Mouse (Mus musculus): Measurements from ENCODE around the gene Swap70. TPM values are rescaled to one million over a fixed set of nuclear protein-coding genes. Genes with fewer than 3 reads are reported as not detected.
A peak's percentile ranks its signal among the peaks of the same experiment; 100 is the strongest.

Gene Swap70
- polyA plus RNA-seq, 1 experiment from 2014 or later = 14.3 TPM

DNA sequence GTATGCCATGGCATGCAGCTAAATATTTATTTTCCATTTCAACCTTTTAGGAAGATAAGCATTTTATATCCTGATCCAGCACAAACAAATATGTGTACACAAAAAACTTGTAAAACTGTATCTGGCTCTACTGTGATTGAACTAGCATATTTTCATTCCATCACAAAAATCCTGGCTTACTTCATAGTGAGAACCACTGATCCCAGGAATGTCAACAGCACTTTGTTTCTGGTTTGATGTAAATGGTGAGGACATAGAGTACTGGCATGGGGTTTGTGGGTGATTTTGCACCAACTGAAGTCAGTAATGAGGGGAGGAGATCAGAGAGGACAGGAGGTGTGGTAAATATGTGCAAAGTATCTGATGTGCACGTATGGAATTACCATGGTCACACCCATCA, 41.1 kb downstream of the Swap70 start:
- no peak for ATAC-seq
- no peaks in the 10 kb centered on the region for H3K9me3 ChIP-seq (replicated peaks)
- H3K4me3 ChIP-seq = no peak overlapping the region
- H3K27ac ChIP-seq = no peak overlapping the region
- no peaks in the 10 kb centered on the region for H3K4me1 ChIP-seq
- no peaks in the 10 kb centered on the region; the same call in 1 of the 2 replicates for H3K36me3 ChIP-seq (ENCODE audit: poor library complexity, severe bottlenecking)
- H3K9ac ChIP-seq = no peak overlapping the region
- no peak overlapping the region for H3K4me2 ChIP-seq
- H3K27me3 ChIP-seq = no peaks in the 10 kb centered on the region
- WGBS = 85% methylated on average over 1 of the region's 1 CpGs

DNA sequence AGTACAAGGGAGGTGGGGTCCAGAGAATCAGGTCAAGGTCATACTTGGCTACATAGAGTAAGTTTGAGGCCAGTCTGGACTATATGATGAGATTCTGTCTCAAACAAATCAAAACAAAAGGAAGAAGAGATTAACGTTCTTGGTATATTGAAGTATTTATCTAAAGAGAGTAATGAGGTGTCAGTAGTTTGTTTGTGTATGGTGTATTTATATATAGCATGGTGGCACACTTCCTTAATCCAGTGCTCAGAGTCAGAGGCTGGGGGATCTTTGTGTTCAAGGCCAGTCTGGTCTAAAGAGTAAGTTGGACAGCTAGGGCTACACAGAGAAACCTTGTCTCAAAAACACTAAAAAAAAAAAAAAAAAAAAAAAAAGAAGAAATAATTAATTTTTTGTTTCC, 42.0 kb downstream of the Swap70 start:
- no peak overlapping the region for H3K27ac ChIP-seq
- no peak overlapping the region for H3K9ac ChIP-seq
- no peak for ATAC-seq
- H3K4me2 ChIP-seq = no peak overlapping the region
- no peak overlapping the region for H3K4me3 ChIP-seq
- no peaks in the 10 kb centered on the region; the same call in 1 of the 2 replicates for H3K36me3 ChIP-seq (ENCODE audit: poor library complexity, severe bottlenecking)
- 74% methylated on average over 1 of the region's 1 CpGs for WGBS
- no peaks in the 10 kb centered on the region for H3K27me3 ChIP-seq
- H3K9me3 ChIP-seq (replicated peaks) = no peaks in the 10 kb centered on the region
- peaks cover 2% of the 10 kb centered on the region; the same call in 1 of the 2 replicates for H3K4me1 ChIP-seq

DNA sequence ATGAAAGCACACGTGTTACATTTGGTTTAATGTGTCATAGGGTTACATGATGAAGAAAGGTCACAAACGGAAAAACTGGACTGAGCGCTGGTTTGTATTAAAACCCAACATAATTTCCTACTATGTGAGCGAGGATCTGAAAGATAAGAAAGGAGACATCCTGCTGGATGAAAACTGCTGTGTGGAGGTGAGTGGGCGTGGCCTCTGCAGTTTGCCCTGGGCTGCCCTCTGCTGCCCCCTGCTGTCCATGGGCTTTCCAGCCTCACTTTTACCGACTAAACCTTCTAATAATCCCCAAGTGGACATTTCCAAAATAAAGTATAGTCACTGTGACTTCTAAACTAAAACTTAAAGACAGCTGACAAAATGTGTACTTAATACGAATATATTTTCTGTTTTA, 44.3 kb downstream of the Swap70 start:
- no peak overlapping the region for H3K4me3 ChIP-seq
- H3K27ac ChIP-seq = no peak overlapping the region
- 42% methylated on average over 7 of the region's 7 CpGs for WGBS
- H3K9me3 ChIP-seq (replicated peaks) = no peaks in the 10 kb centered on the region
- H3K27me3 ChIP-seq = no peaks in the 10 kb centered on the region
- H3K4me1 ChIP-seq = peaks cover 5% of the 10 kb centered on the region; the same call in 1 of the 2 replicates
- no peak for ATAC-seq
- H3K9ac ChIP-seq = no peak overlapping the region
- peaks cover 10% of the 10 kb centered on the region for H3K36me3 ChIP-seq (ENCODE audit: poor library complexity, severe bottlenecking)
- H3K4me2 ChIP-seq = no peak overlapping the region

DNA sequence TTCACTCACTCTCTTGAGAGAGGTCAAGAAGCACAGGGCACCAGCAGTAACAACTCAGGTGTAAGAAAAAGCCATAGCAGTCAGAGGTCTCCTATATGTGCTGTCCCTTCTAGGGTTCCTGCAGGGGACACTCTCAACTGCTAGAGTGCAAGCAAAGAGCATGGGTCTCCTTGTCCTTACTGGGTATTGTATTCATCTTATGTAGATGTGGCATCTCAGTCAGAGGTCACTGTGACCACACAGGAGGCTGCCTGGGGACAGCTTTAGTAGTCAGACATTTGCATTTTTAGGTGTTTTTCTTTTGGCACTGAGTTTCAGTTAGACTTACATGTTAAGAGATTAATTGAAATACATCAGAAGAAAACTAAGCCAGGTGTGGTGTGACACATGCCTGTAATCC, 45.5 kb downstream of the Swap70 start:
- ATAC-seq = no peak

DNA sequence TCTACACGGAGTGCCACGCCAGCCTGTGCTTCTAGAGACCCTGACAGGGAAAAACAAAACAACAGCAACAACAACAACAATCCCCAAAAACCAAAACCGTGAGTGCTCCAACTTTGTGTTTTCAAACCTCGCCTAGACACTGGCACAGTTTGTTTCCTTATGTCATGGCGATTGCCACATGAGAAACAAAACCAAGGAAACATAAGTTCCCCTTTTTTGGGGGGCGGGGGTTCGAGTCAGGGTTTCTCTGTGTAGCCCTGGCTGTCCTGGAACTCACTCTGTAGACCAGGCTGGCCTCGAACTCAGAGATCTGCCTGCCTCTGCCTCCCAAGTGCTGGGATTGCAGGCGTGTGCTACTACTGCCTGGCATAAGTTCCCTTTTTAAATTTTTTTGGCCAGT, 46.5 kb downstream of the Swap70 start:
- Histone ChIP-seq H3K4me2 (no peak overlapping the region), H3K27ac (no peak overlapping the region), H3K9ac (no peak overlapping the region), H3K9me3 (replicated peaks) (no peaks in the 10 kb centered on the region), H3K4me3 (no peak overlapping the region), H3K4me1 (peaks cover 5% of the 10 kb centered on the region; the same call in 1 of the 2 replicates), H3K36me3 (ENCODE audit: poor library complexity, severe bottlenecking) (peaks cover 10% of the 10 kb centered on the region), H3K27me3 (no peaks in the 10 kb centered on the region)
- ATAC-seq = no peak
- 93% methylated on average over 9 of the region's 9 CpGs for WGBS

More for the DNA sequence above, 45.5 kb downstream of the Swap70 start:
- peaks cover 5% of the 10 kb centered on the region; the same call in 1 of the 2 replicates for H3K4me1 ChIP-seq
- no peak overlapping the region for H3K4me2 ChIP-seq
- H3K27ac ChIP-seq = no peak overlapping the region
- peaks cover 10% of the 10 kb centered on the region for H3K36me3 ChIP-seq (ENCODE audit: poor library complexity, severe bottlenecking)
- H3K27me3 ChIP-seq = no peaks in the 10 kb centered on the region
- no peaks in the 10 kb centered on the region for H3K9me3 ChIP-seq (replicated peaks)
- H3K9ac ChIP-seq = no peak overlapping the region
- no peak overlapping the region for H3K4me3 ChIP-seq

DNA sequence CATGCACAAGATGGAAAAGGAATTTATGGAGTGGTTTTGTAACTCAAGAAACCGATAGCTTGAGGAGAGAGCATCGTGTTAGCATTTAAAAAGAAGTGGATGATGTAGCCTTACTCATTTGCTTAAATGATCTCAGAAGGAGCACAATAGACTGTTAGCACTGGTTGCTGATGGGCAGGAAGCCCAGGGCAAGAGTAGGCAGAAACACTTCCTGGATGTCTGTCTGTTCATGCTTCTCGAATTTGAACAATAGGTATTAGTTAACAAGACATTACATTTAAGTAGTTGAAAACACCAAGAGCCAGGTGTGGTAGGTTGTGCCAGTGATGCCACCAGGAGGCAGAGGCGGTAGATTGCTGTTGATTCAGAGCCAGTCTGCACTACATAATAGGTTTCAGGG, 47.0 kb downstream of the Swap70 start:
- no peak overlapping the region for H3K9ac ChIP-seq
- H3K27me3 ChIP-seq = no peaks in the 10 kb centered on the region
- H3K36me3 ChIP-seq (ENCODE audit: poor library complexity, severe bottlenecking) = peaks cover 10% of the 10 kb centered on the region
- peak overlapping the region; percentile 15; the same call in 1 of the 2 replicates for H3K27ac ChIP-seq
- 56% methylated on average over 4 of the region's 4 CpGs for WGBS
- ATAC-seq = no peak
- H3K4me2 ChIP-seq = no peak overlapping the region
- no peak overlapping the region for H3K4me3 ChIP-seq
- H3K4me1 ChIP-seq = peaks cover 5% of the 10 kb centered on the region; the same call in 1 of the 2 replicates
- H3K9me3 ChIP-seq (replicated peaks) = no peaks in the 10 kb centered on the region

DNA sequence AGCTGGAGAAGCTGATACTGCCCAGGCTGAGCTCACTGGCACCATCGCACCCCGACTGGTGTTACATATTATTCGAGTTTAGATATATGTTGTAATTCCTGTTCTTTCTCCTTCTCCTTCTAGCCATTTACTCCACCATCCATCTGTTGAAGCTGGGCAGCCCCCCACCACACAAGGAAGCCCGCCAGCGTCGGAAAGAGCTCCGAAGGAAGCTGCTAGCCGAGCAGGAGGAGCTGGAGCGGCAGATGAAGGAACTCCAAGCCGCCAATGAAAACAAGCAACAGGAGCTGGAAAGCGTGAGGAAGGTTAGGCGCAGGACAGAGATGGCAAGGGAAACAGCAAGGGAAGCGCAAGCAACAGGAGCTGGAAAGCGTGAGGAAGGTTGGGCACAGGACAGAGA, 48.3 kb downstream of the Swap70 start:
- Histone ChIP-seq H3K4me2 (no peak overlapping the region), H3K36me3 (ENCODE audit: poor library complexity, severe bottlenecking) (peaks cover 18% of the 10 kb centered on the region), H3K9me3 (replicated peaks) (no peaks in the 10 kb centered on the region), H3K9ac (no peak overlapping the region), H3K4me1 (peaks cover 5% of the 10 kb centered on the region; the same call in 1 of the 2 replicates), H3K27me3 (no peaks in the 10 kb centered on the region), H3K4me3 (no peak overlapping the region), H3K27ac (no peak overlapping the region)
- no peak for ATAC-seq
- 87% methylated on average over 14 of the region's 14 CpGs for WGBS

DNA sequence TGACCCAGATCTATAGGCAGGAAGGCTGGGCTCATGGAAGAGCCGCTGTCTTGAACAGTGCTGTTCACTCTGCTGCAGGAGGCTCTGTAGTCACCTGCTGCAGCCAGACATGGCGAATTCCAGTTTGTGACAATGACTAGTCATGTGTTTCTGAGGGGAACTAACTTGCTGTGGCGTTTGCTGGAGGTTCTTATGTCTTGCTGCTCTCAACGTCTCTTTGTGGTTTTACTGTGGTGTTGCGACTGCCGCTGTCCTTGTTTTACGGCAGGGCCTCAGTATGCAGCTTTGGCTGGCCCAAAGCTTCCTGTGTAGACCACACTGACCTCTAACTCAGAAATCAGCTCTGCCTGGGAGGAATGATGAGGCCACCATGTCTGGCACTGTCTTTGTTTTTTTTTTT, 48.9 kb downstream of the Swap70 start:
- no peak overlapping the region for H3K27ac ChIP-seq
- peaks cover 18% of the 10 kb centered on the region for H3K36me3 ChIP-seq (ENCODE audit: poor library complexity, severe bottlenecking)
- no peaks in the 10 kb centered on the region for H3K27me3 ChIP-seq
- no peaks in the 10 kb centered on the region for H3K9me3 ChIP-seq (replicated peaks)
- no peak overlapping the region for H3K9ac ChIP-seq
- H3K4me1 ChIP-seq = peaks cover 5% of the 10 kb centered on the region; the same call in 1 of the 2 replicates
- no peak overlapping the region for H3K4me3 ChIP-seq
- no peak overlapping the region for H3K4me2 ChIP-seq
- no peak for ATAC-seq
- WGBS = 92% methylated on average over 7 of the region's 7 CpGs

DNA sequence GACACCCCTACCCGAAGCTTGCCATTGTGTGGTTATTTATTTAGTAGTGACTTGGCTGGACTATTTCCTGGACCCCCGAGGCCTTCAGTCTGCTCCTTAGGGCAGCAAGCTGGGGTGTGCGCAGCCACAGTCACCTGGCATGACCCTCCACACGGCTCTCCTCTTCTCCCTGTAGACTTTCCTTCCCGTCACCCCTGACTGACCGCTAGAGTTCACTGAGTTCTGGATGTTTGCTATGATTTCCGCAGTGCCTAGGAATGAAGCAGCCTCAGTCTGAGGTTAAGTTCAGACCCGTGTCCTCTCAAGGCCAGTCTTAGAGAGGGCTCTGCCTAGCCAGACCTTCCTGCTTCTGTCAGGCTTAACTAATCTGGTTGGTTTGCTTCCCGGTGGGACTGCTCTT, 50.3 kb downstream of the Swap70 start:
- ATAC-seq = no peak
- Histone ChIP-seq H3K4me3 (no peak overlapping the region), H3K27me3 (no peaks in the 10 kb centered on the region), H3K9ac (no peak overlapping the region), H3K27ac (no peak overlapping the region), H3K9me3 (replicated peaks) (no peaks in the 10 kb centered on the region), H3K36me3 (ENCODE audit: poor library complexity, severe bottlenecking) (peaks cover 18% of the 10 kb centered on the region), H3K4me2 (no peak overlapping the region), H3K4me1 (peaks cover 5% of the 10 kb centered on the region; the same call in 1 of the 2 replicates)
- 82% methylated on average over 9 of the region's 9 CpGs for WGBS

DNA sequence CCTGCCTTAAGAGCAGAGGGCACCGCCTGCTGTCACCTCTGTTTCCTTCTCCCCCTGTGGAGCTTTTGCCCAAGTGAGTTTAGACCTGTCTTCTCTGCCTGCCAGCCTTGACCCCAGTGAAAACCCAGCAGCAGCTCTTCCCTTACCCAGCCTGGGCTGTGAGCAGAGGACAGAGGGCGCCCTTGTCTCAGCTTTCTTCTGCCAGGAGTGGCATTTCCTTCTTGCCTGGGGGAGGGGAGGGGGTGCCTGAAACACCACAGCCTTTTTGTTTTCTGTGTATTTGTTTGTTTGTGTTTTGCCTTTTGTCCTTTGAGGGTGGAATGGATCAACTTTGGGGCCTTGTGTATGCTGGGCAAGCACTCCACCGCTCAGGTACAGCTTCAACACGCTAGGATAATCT, 50.9 kb downstream of the Swap70 start:
- peaks cover 18% of the 10 kb centered on the region for H3K36me3 ChIP-seq (ENCODE audit: poor library complexity, severe bottlenecking)
- no peak overlapping the region for H3K9ac ChIP-seq
- peaks cover 5% of the 10 kb centered on the region; the same call in 1 of the 2 replicates for H3K4me1 ChIP-seq
- ATAC-seq = no peak
- no peak overlapping the region for H3K27ac ChIP-seq
- H3K4me3 ChIP-seq = no peak overlapping the region
- no peak overlapping the region for H3K4me2 ChIP-seq
- 84% methylated on average over 4 of the region's 4 CpGs for WGBS
- no peaks in the 10 kb centered on the region for H3K27me3 ChIP-seq
- no peaks in the 10 kb centered on the region for H3K9me3 ChIP-seq (replicated peaks)

DNA sequence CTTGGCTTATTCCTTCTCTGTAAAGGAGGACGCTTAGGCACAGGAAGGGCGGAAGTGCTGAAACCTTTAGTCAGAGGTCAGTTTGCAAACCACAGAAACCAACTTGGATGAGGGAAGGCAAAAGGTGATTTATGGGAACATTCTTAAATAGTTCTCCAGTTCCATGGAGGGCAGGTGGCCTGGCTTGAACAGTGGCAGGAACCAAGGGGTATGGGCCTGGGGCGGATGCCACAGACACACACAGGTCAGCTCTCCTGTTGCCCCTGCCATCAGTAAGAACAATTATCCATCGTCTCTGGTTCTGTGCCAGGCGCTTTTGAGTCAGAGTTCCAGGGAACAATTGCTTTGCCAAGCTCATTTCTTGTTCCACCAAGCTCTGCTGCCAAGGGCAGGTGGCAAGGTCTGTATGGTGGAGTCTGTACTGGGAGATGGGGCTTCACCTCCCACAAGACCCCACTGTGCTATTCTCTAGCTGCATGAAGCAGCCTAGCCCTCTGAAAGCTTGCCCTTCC, 56.3 kb downstream of the Swap70 start:
- peaks cover 39% of the 10 kb centered on the region for H3K36me3 ChIP-seq (ENCODE audit: poor library complexity, severe bottlenecking)
- WGBS = 93% methylated on average over 5 of the region's 5 CpGs
- no peaks in the 10 kb centered on the region for H3K4me1 ChIP-seq
- H3K4me3 ChIP-seq = no peak overlapping the region
- no peaks in the 10 kb centered on the region for H3K27me3 ChIP-seq
- H3K4me2 ChIP-seq = no peak overlapping the region
- no peak overlapping the region for H3K9ac ChIP-seq
- no peak overlapping the region for H3K27ac ChIP-seq
- no peaks in the 10 kb centered on the region for H3K9me3 ChIP-seq (replicated peaks)
- no peak for ATAC-seq

DNA sequence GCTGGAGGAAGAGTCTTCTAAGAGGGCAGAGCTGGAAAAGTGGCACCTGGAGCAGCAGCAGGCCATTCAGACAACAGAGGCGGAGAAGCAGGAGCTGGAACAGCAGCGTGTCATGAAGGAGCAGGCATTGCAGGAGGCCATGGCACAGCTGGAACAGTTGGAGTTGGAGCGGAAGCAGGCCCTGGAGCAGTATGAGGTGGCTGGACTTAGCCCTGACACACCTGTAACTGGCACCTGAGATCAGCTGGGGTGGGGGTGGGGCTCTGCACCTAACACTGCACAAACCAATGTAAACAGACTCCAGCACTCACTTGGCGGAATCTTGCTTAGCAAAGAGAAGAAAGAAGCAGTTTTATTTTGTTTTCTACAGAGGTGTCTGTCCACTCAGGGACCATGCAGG, 57.7 kb downstream of the Swap70 start:
- H3K27ac ChIP-seq = no peak overlapping the region
- H3K4me3 ChIP-seq = no peak overlapping the region
- WGBS = 96% methylated on average over 4 of the region's 4 CpGs
- no peaks in the 10 kb centered on the region for H3K9me3 ChIP-seq (replicated peaks)
- no peaks in the 10 kb centered on the region for H3K4me1 ChIP-seq
- no peak overlapping the region for H3K4me2 ChIP-seq
- ATAC-seq = no peak
- no peak overlapping the region for H3K9ac ChIP-seq
- H3K27me3 ChIP-seq = no peaks in the 10 kb centered on the region
- peaks cover 35% of the 10 kb centered on the region for H3K36me3 ChIP-seq (ENCODE audit: poor library complexity, severe bottlenecking)

Data from forebrain, embryonic 13.5 days (tissue).